ENCODE assay signal across 8 mouse cellular contexts in the genomic region with DNA sequence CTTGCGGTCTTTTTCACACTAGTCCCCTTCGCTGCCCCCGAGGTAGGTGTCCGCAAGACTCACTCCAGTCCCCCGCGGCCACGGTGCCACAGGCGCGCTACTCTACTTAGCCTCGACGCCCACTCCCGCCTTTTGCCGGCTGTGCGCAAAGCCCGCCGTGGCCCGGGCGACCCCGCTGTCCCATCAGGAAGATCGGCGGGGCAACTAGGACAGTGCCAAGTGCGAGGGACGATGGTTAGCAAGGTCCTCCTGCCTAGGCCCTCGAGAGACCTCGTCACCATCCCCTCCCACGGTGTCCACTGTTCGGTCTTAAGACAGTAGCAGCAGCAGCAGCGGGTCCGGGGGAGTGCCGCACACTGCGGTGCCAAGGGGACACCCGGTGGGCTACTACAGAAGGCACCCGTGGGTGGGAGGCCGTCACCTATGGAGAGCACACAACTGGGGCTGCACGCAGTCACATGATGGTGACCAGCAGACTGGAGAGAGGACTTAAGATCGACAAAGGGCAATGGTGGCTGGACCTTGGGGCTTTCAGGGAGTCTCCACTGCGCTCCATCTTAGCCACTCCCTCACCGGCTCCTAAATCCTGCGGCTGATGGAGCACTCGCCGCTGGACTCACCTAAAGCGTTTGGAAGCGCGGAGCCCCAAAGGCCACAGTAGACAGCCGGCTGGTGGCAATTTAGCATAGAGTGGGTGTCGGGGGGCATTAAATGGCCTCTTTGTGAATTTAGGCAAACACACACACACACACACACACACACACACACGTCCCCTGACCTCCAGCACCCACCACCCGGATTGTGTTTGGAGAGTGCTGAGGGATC. TPM values are rescaled to one million over a fixed set of nuclear protein-coding genes. Genes with fewer than 3 reads are reported as not detected.
DNase-seq lines count a peak whose midpoint lies in the region; ATAC-seq and TF ChIP-seq lines count a peak whose summit lies in the region.

No protein-coding gene starts in this region.

- H3ac ChIP-seq in myocyte (ENCODE audit: control insufficient read depth, insufficient read length) = no peak overlapping the region

- 7% methylated on average over 48 of the region's 48 CpGs for WGBS in cerebellum, adult 2 months
- WGBS in heart, embryonic 15.5 days = 8% methylated on average over 48 of the region's 48 CpGs

- H3K27me3 ChIP-seq in cerebellum, adult 2 months (ENCODE audit: control insufficient read depth, insufficient read depth, low read length) = no peaks in the 10 kb centered on the region
- H3K27me3 ChIP-seq in heart, embryonic 15.5 days = peaks cover 94% of the 10 kb centered on the region
- no peaks in the 10 kb centered on the region for H3K27me3 ChIP-seq in myocyte (ENCODE audit: control insufficient read depth, insufficient read depth, insufficient read length)

- H3K9ac ChIP-seq in heart, embryonic 15.5 days = no peak overlapping the region

- TF ChIP-seq CTCF in cerebellum, adult 2 months (IDR thresholded peaks at IDR 0.05; ENCODE audit: borderline replicate concordance, insufficient read depth, low read depth, low read length) = no peak

- peak overlapping the region; percentile 55 for H3K4me2 ChIP-seq in heart, embryonic 15.5 days
- peak overlapping the region; percentile 77 for H3K4me2 ChIP-seq in myocyte (ENCODE audit: low read depth)

- peaks cover 86% of the 10 kb centered on the region for H3K79me2 ChIP-seq in myocyte (ENCODE audit: control insufficient read depth, insufficient read depth)

- TF ChIP-seq POLR2A in cerebellum, adult 2 months (IDR thresholded peaks at IDR 0.05; ENCODE audit: borderline replicate concordance, insufficient read depth, low read length) = no peak
- TF ChIP-seq POLR2A in myocyte (IDR thresholded peaks at IDR 0.05; ENCODE audit: insufficient read length, low read depth) = no peak

- no peaks in the 10 kb centered on the region for H3K9me3 ChIP-seq in heart, embryonic 15.5 days (replicated peaks)

- H3K27ac ChIP-seq in cerebellum, adult 2 months (ENCODE audit: insufficient read depth, low read length) = peak overlapping the region; percentile 92
- H3K27ac ChIP-seq in heart, embryonic 15.5 days = no peak overlapping the region

- peaks cover 68% of the 10 kb centered on the region for H3K4me1 ChIP-seq in cerebellum, adult 2 months (ENCODE audit: control insufficient read depth, insufficient read depth, low read length)
- peaks cover 51% of the 10 kb centered on the region for H3K4me1 ChIP-seq in heart, embryonic 15.5 days (replicated peaks)

- DNase-seq in kidney, postnatal 10 days = peak; percentile 38
- no peak for DNase-seq in kidney, adult 9 months
- peak; percentile 53 to 81 for DNase-seq in cerebellum, adult 2 months
- no peak for DNase-seq in ovary, postnatal 14 days (ENCODE audit: low spot score)
- DNase-seq in natural killer cell, adult 2 months (ENCODE audit: low spot score in 2 of 2) = no peak
- no peak for DNase-seq in MN1 (ENCODE audit: low spot score)

- ATAC-seq in heart, embryonic 15.5 days (replicated peaks; ENCODE audit: insufficient number of reproducible peaks, insufficient read depth, low FRiP score, low read depth) = no peak

- H3K4me3 ChIP-seq in cerebellum, adult 2 months (replicated peaks; ENCODE audit: insufficient read depth, low read depth, low read length) = peak overlapping the region; percentile 64
- peak overlapping the region; percentile 28 for H3K4me3 ChIP-seq in heart, embryonic 15.5 days
- H3K4me3 ChIP-seq in myocyte = no peak overlapping the region

- no peaks in the 10 kb centered on the region for H3K36me3 ChIP-seq in heart, embryonic 15.5 days
- no peaks in the 10 kb centered on the region for H3K36me3 ChIP-seq in myocyte (ENCODE audit: control insufficient read depth, insufficient read depth)

TF ChIP-seq in myocyte, 11 proteins besides CTCF, POLR2A, EP300 and RAD21:
- no peak for TF ChIP-seq USF1 (IDR thresholded peaks at IDR 0.05; ENCODE audit: low read depth)
- TF ChIP-seq CEBPB (IDR thresholded peaks at IDR 0.05; ENCODE audit: insufficient read depth, poor library complexity, severe bottlenecking) = no peak
- TF ChIP-seq SRF (IDR thresholded peaks at IDR 0.05; ENCODE audit: control insufficient read depth, insufficient read length, low read depth) = no peak
- no peak for TF ChIP-seq MYOD1 (IDR thresholded peaks at IDR 0.05; ENCODE audit: control insufficient read depth in 1 of 3, insufficient read length in 2 of 3, low read depth in 2 of 3)
- no peak for TF ChIP-seq MYOG (IDR thresholded peaks at IDR 0.05; ENCODE audit: control insufficient read depth in 1 of 3, insufficient read depth in 1 of 3, insufficient read length in 2 of 3, low read depth in 2 of 3)
- no peak for TF ChIP-seq TCF3 (IDR thresholded peaks at IDR 0.05; ENCODE audit: insufficient read length, low read depth)
- TF ChIP-seq POLR2AphosphoS2 (IDR thresholded peaks at IDR 0.05; ENCODE audit: insufficient read length, low read depth) = no peak
- TF ChIP-seq E2F4 (IDR thresholded peaks at IDR 0.05; ENCODE audit: insufficient read depth) = no peak
- no peak for TF ChIP-seq TCF12 (IDR thresholded peaks at IDR 0.05; ENCODE audit: insufficient read depth, poor library complexity, severe bottlenecking)
- TF ChIP-seq MAX (IDR thresholded peaks at IDR 0.05; ENCODE audit: low read depth) = no peak
- no peak for TF ChIP-seq REST (IDR thresholded peaks at IDR 0.05; ENCODE audit: insufficient read depth, insufficient read length)

RNA-seq across cellular contexts. Expression of gene Nfix, which starts 15.3 kb away (rescaled TPM):
- polyA plus RNA-seq in cerebellum, adult 2 months (2012; rRNA removed) = 98.5 and 105 TPM in 2 replicates
- 15.0 and 20.8 TPM in 2 replicates for polyA plus RNA-seq in heart, embryonic 15.5 days (2015; fragmentation: Nextera tagmentation; extraction: Ambion mirVana)
- polyA plus RNA-seq in myocyte (2012; fragmentation: generic; extraction: Trizol) = 65.7 TPM

RNA-seq across cellular contexts. Expression of gene Dand5, which starts 37.7 kb away (rescaled TPM):
- 16.1 and 16.2 TPM in 2 replicates for polyA plus RNA-seq in cerebellum, adult 2 months (2012; rRNA removed)
- 5.8 and 6.4 TPM in 2 replicates for polyA plus RNA-seq in heart, embryonic 15.5 days (2015; fragmentation: Nextera tagmentation; extraction: Ambion mirVana)
- 6.7 TPM for polyA plus RNA-seq in myocyte (2012; fragmentation: generic; extraction: Trizol)

RNA-seq across cellular contexts. Expression of gene Gadd45gip1, which starts 46.4 kb away (rescaled TPM):
- 45.3 and 45.5 TPM in 2 replicates for polyA plus RNA-seq in cerebellum, adult 2 months (2012; rRNA removed)
- 45.3 and 46.5 TPM in 2 replicates for polyA plus RNA-seq in heart, embryonic 15.5 days (2015; fragmentation: Nextera tagmentation; extraction: Ambion mirVana)
- polyA plus RNA-seq in myocyte (2012; fragmentation: generic; extraction: Trizol) = 21.8 TPM

RNA-seq across cellular contexts. Expression of gene Rad23a, which starts 55.6 kb away (rescaled TPM):
- 117 and 120 TPM in 2 replicates for polyA plus RNA-seq in cerebellum, adult 2 months (2012; rRNA removed)
- polyA plus RNA-seq in heart, embryonic 15.5 days (2015; fragmentation: Nextera tagmentation; extraction: Ambion mirVana) = 107 and 123 TPM in 2 replicates
- 139 TPM for polyA plus RNA-seq in myocyte (2012; fragmentation: generic; extraction: Trizol)

Comparison
In these comparisons a context has a peak if more than half of its experiments do, and no peak if none do; other contexts are left out.
1. DNase-seq: peak in kidney, postnatal 10 days (single experiment) and cerebellum, adult 2 months (2 of 2); none in kidney, adult 9 months (single experiment), ovary, postnatal 14 days (single experiment), natural killer cell, adult 2 months (0 of 2) and MN1 (single experiment).